15 mouse cellular contexts compared by ENCODE assay signal in genomic region chr11:98000378-98001140, GRCm38 (mm10). TPM values are rescaled to one million over a fixed set of nuclear protein-coding genes. Genes with fewer than 3 reads are reported as not detected.
DNase-seq lines count a peak whose midpoint lies in the region; ATAC-seq lines count a peak whose summit lies in the region.
"Had no signal": no experiment of that assay in that cellular context is flagged by ENCODE, and none has a peak within 500 bp of the region (broad histone marks: within the 10 kb centered on the region; RNA-seq: fewer than 3 reads in every experiment).

No protein-coding gene starts in this region.

- no peak overlapping the region for H3K4me2 ChIP-seq in liver, embryonic 12.5 days
- H3K4me2 ChIP-seq: midbrain, embryonic 11.5 days; neural tube, embryonic 15.5 days had no signal

- intact Hi-C loops in heart, postnatal 36 days (cut with DNase I) = no loop called here

- WGBS in liver, embryonic 12.5 days (ENCODE audit: insufficient replicate concordance) = 30% methylated on average over 7 of the region's 7 CpGs

- H3K9ac ChIP-seq in liver, embryonic 12.5 days = no peak overlapping the region
- H3K9ac ChIP-seq: neural tube, embryonic 15.5 days had no signal

- H3K27me3 ChIP-seq in liver, embryonic 12.5 days (replicated peaks) = peaks cover 98% of the 10 kb centered on the region
- no peaks in the 10 kb centered on the region for H3K27me3 ChIP-seq in splenic B cell, adult 2 months (ENCODE audit: control insufficient read depth, insufficient read depth, low read length, poor library complexity, severe bottlenecking)
- H3K27me3 ChIP-seq: neural tube, embryonic 15.5 days had no signal

- peak; percentile 93 for DNase-seq in heart, adult 11 months
- no peak for DNase-seq in heart, postnatal 36 days
- DNase-seq in B cell, adult 2 months = peak; percentile 80 to 84
- DNase-seq in splenic B cell, adult 2 months (ENCODE audit: low read depth, low spot score) = peak; percentile 90
- DNase-seq in adrenal gland, adult 2 months = no peak
- DNase-seq in adipocyte (ENCODE audit: low spot score) = no peak
- no peak for DNase-seq in frontal cortex, postnatal 14 days (ENCODE audit: low spot score in 2 of 2)
- DNase-seq: cerebellum, adult 9-10 months; kidney, postnatal 14 days; right cerebral cortex, postnatal 14 days had no signal

- H3K36me3 ChIP-seq in liver, embryonic 12.5 days = no peaks in the 10 kb centered on the region
- no peaks in the 10 kb centered on the region for H3K36me3 ChIP-seq in splenic B cell, adult 2 months (ENCODE audit: control insufficient read depth, insufficient read depth, low read length, poor library complexity, severe bottlenecking)

- ATAC-seq in liver, embryonic 12.5 days = no peak
- ATAC-seq: forebrain, embryonic 16.5 days had no signal

- no peaks in the 10 kb centered on the region for H3K9me3 ChIP-seq in liver, embryonic 12.5 days (replicated peaks)
- H3K9me3 ChIP-seq: neural tube, embryonic 15.5 days had no signal

- H3K27ac ChIP-seq in liver, embryonic 12.5 days = 0 out of 2 replicates have a peak overlapping the region, but pooled peaks have one; percentile 37
- H3K27ac ChIP-seq: heart, adult 2 months; neural tube, embryonic 15.5 days had no signal

- no peak overlapping the region for H3K4me3 ChIP-seq in liver, embryonic 12.5 days
- H3K4me3 ChIP-seq: heart, adult 2 months; neural tube, embryonic 15.5 days had no signal

- peaks cover 47% of the 10 kb centered on the region for H3K4me1 ChIP-seq in liver, embryonic 12.5 days

RNA-seq across cellular contexts. Expression of gene Arl5c, which starts 4.6 kb away (rescaled TPM):
- under 1 TPM; 0.65 to 0.80 TPM for total RNA-seq in heart, postnatal 36 days (2021)
- 15.6 and 17.1 TPM in 2 replicates for polyA plus RNA-seq in liver, embryonic 12.5 days (2016; fragmentation: Nextera tagmentation; extraction: Ambion mirVana)
- total RNA-seq in adrenal gland, adult 2 months (2021) = 1 to 10 TPM in 1 of 2 experiments, under 1 TPM in 1; 0.29 to 1.2 TPM
- polyA plus RNA-seq in adrenal gland, adult 2 months (2012; rRNA removed) = 0.43 and 0.87 TPM in 2 replicates

RNA-seq across cellular contexts. Expression of gene Plxdc1, which starts 14.3 kb away (rescaled TPM):
- 1 to 10 TPM; 5.1 to 6.2 TPM for total RNA-seq in heart, postnatal 36 days (2021)
- polyA plus RNA-seq in liver, embryonic 12.5 days (2016; fragmentation: Nextera tagmentation; extraction: Ambion mirVana) = 0.33 and 0.38 TPM in 2 replicates
- 10 to 100 TPM; 17.5 to 22.2 TPM for total RNA-seq in adrenal gland, adult 2 months (2021)
- 11.0 and 13.7 TPM in 2 replicates for polyA plus RNA-seq in adrenal gland, adult 2 months (2012; rRNA removed)
- polyA plus RNA-seq: midbrain, embryonic 11.5 days had no signal

RNA-seq across cellular contexts. Expression of gene Cacnb1, which starts 22.3 kb away (rescaled TPM):
- total RNA-seq in heart, postnatal 36 days (2021) = 1 to 10 TPM; 6.1 to 6.2 TPM
- polyA plus RNA-seq in liver, embryonic 12.5 days (2016; fragmentation: Nextera tagmentation; extraction: Ambion mirVana) = 0.95 and 1.0 TPM in 2 replicates
- 1 to 10 TPM; 6.9 to 9.6 TPM for total RNA-seq in adrenal gland, adult 2 months (2021)
- 14.4 and 14.5 TPM in 2 replicates for polyA plus RNA-seq in adrenal gland, adult 2 months (2012; rRNA removed)

RNA-seq across cellular contexts. Expression of gene Rpl19, which starts 26.0 kb away (rescaled TPM):
- 100 to 1,000 TPM; 537 to 577 TPM for total RNA-seq in heart, postnatal 36 days (2021)
- 869 and 913 TPM in 2 replicates for polyA plus RNA-seq in liver, embryonic 12.5 days (2016; fragmentation: Nextera tagmentation; extraction: Ambion mirVana)
- total RNA-seq in adrenal gland, adult 2 months (2021) = 1,000 to 10,000 TPM; 1,223 to 1,284 TPM
- 128 and 129 TPM in 2 replicates for polyA plus RNA-seq in adrenal gland, adult 2 months (2012; rRNA removed)

RNA-seq across cellular contexts. Expression of gene Stac2, which starts 52.7 kb away (rescaled TPM):
- total RNA-seq in heart, postnatal 36 days (2021) = under 1 TPM in 1 of 2 experiments, not detected in 1; 0.17 TPM
- polyA plus RNA-seq in liver, embryonic 12.5 days (2016; fragmentation: Nextera tagmentation; extraction: Ambion mirVana) = 0.07 and 0.10 TPM in 2 replicates
- total RNA-seq in adrenal gland, adult 2 months (2021) = 1 to 10 TPM; 3.6 to 4.0 TPM
- polyA plus RNA-seq in adrenal gland, adult 2 months (2012; rRNA removed) = 0.71 and 0.83 TPM in 2 replicates

Comparison
In these comparisons a context has a peak if more than half of its experiments do, and no peak if none do; other contexts are left out.
1. DNase-seq: peak in heart, adult 11 months (single experiment), B cell, adult 2 months (2 of 2) and splenic B cell, adult 2 months (single experiment); none in heart, postnatal 36 days (0 of 2), adrenal gland, adult 2 months (single experiment), adipocyte (single experiment) and frontal cortex, postnatal 14 days (0 of 2).